Mouse (Mus musculus) right cerebral cortex, postnatal 25 days (tissue): ENCODE results near the gene Hcrtr2.
A peak's percentile ranks its signal among the peaks of the same experiment; 100 is the strongest.

ENCODE experiments used
- DNase-seq: peaks from one replicate; pipeline ENCODE4 v3.0.0; 2022

Gene Hcrtr2

DNA sequence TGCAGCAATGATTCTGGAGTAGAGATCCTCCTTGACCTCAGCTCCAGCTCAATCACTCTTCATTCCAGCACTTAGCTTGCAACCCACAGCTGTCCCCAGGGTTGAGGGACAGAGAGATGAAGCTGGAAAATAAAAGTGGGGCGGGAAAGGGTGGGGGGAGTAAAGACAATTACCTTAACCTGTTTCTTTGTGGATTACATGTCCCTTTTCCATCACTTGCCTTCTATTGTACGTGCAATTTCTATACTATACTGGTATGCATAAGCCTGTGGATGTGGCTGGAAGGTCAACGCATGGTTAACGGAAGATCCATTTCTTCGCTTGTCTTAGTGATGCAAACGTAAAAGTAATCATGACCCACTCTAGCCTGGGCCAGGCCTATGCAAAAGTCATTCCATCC is at the start of gene Hcrtr2:
TSS of gene Hcrtr2 (minus strand) at position 101 of the 400 bp plus-strand sequence.
- DNase-seq = no peak

DNA sequence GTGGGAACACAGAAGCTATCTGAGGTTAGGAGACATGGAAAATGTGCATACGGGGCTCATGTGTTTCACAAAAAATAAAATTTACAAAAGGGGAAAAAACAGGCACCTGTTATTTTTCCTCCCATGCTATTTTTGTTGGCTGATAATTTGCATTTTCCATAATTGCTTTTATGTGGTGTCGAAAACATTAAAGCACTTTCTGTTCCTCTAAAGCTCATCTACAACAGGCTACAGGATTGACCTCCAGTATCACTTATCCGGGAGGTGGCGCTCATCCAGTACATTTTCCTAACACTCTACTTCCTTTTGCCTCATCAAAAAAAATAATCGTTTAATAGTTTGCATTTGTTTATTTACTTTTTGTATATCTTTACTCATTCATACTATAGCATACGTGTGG is 41.2 kb upstream of the Hcrtr2 start:
- DNase-seq = no peak

DNA sequence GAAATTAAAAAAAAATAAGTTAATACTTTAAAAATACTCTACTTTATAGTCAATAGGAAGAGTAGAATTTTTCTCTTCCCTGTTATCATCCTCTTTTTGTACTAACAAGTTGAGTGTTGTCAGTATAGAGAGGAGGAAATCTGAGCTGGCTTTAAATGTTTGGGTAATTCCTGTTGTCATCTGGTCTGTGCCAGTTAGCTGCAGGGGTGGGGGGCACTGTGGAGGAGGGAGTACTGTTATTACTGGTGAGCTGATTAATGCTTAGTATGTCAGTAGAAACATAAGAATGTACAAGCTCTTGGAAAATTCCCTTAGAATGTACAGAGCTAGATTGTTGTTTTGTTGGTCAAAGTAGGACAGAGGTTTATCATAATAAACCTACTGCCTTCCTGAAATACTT is 36.7 kb upstream of the Hcrtr2 start:
- no peak for DNase-seq

DNA sequence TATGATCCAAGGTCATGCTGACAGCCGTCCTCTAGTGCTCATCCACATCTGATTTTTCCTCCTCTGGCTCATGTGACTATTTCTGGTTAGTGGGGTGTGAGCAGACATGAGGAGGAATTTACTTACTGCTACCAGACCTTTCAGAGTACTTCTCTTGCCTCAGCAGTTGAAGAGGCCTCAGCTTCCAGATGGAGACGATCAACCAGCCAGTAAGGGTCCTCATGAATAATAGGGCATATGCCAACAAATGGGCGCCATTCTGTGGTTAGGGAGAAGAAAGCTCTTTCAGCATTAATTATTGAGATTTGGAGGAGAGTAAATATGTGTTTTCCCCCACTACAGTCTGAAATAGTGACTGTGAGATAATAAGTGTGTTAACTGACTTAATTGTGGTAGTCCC is 28.7 kb upstream of the Hcrtr2 start:
- DNase-seq = no peak

DNA sequence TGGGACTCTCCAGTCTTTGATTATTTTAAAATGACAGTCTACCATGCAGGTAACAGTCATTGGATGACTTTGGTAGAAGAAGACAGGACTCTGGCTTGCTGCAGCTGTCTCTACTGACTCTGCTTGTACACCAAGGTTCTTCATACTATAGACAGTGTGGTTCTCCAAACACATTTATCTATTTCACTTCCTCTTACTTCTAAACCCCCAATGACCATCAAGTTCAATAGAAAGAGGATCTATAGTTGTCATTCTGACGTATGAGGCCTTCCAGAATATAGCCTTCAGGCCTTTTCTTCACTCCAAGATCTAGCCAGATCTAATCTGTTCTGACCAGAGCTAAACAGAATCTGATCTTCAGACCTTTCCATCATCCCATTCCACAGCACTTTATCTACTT is 23.6 kb upstream of the Hcrtr2 start:
- no peak for DNase-seq

DNA sequence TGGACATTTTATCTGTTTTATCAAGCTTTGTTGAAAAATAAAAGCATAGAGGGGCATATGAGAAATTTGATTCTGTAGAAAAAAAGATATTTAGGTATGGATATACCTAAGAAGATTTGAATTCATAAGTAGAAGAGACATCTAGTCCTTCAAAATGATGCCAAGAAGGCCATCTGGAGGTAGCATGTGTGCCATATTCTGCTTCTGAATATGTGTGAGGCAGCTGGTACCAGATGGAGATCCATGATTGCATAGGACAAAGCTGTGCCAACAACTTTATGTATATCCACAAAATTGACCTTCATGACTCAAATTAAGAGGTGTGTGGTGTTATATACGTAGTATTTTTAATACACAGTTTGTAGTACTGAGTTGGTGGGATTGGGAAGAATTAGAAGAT is 7.4 kb upstream of the Hcrtr2 start:
- DNase-seq = peak; percentile 19

DNA sequence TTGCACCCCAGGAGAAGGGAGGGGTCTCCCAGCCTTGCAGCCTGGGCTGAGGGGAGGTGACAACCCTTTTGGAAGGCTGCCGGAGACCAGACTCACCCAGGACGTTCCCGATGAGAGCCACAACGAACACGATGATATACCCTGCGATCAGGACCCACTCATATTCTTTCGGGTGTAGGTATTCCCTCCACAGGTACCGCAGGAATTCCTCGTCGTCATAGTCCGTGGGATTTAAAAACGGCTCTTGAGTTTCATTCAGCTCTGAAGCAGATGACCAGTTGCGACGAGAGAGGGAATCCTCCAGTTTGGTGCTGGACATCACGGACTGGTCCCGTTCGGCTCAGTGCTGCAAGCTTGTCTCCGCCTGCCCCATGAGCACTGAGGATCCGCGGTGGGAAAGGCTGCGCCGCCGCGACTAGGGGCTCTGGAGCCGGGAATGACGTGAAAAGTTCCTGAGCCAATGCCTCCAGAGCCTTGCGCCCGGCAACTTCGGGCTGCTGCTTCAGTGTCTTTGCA is 412 bp downstream of the Hcrtr2 start:
- DNase-seq = peak; percentile 60

DNA sequence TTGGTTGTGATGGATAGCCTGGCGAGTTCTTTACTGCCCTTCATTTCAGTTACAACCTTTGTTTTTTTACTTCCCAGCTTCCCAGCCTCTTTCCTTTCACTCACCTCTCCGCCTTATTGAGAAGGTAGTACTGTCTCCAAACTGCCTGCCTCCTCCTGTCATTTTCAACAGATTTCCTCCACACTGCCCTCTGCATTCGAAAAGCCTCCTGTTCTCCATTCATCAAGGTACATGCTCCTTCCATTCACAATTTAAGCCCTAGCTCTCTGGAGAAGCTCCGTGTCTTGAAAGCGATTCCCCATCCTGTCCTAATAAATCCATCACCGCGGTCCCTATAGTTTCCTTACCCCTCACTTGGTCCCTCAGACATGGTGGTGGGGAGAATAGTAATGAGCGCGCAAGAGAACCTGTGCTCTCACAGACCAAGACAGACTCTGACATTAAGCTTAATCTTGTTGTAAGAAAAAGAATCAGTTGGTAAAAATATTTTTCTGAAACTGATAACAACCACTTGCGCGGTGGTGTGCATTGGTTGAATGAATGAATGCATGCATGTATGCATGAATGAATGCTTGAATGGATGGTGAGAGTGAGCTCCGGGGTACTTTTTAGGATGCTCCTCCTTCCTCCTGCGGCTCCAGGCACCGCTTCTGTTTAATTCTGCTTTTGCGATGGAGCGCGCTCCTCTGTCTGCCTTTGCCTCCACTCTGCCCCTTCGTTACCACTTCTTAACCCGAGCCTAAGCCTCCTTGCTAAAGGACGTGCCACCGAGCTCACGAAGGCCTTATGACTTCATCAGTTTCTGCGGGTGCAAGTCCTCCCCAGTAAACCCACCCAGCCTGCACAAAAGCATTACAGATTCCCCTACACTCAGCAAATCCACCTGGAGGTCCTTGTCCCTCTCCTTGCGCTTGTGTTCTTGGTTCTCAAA is 1.3 kb downstream of the Hcrtr2 start:
- peak; percentile 17 for DNase-seq

DNA sequence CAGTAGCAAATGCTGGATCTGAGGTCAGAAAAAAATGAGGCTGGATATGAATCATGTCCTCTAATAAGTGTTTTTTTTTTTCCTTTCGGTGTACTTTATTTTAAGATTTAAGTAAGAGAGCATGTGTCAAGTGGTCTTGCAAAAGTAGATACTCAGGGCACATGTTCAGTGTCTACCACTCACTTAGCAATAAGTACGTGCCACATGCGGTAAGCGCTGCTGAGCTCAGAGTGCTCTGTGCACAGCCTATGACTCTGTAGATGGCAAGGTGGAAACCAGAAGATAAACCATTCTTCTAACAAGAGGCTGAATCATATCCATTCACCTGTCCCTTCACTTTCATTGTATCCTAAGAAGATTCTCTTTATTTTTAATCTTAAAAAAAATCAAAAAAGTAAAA is 2.1 kb downstream of the Hcrtr2 start:
- DNase-seq = no peak

DNA sequence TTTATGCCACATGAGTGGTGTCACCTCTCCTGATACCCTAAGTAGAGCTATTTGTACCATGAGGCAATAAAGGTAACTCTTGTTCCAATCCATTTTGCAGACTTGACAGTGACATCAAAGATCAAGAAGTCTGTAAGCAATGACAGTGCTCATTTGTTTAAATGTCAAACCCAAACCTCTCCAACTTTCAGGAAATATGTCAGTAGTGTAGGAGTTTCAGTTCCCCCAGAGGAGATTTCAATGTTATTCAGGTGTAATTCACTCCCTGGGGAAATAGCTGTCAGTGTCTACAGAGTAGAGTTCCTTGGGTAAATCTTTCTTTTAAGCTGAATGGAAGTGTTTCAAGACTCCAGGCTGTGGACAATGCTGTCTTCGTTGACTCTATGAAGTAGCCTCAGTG is 2.9 kb downstream of the Hcrtr2 start:
- no peak for DNase-seq

DNA sequence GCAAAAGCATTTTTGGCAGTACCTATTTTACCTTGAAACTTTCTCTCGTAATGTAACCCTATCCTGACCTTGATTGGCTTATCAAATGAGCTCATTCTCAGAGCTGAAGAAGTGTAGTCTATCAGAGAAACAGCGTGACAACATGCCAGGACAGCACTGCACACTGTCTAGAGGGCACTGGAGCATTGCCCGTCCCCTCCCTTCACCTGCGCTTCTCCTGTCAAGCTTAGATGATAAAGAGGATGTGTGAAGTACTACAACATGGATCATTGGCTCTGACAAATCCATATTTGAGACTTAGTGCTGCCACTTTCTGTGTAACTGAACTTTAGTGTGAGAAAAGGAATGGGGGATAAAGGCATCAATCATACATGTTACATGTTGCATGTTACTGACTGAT is 5.4 kb downstream of the Hcrtr2 start:
- DNase-seq = no peak

DNA sequence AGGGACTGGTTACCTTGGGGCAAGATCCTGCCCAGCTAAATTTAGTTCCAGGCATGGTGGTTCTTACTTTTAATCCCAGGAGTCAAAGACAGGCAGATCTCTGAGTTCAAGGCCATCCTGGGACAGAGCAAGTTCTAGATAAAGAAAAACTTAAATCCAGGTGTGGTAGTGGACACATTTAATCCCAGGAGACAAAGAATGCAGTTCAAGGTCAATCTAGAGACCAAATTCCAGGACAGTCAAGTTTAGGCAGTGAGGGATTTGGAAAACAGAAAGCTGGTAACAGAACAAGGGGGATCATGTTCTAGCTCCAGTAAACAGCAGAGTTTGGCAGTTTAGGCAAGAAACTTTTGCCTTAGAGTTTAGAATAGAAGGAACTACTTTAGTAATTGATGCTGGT is 8.6 kb downstream of the Hcrtr2 start:
- DNase-seq = no peak

DNA sequence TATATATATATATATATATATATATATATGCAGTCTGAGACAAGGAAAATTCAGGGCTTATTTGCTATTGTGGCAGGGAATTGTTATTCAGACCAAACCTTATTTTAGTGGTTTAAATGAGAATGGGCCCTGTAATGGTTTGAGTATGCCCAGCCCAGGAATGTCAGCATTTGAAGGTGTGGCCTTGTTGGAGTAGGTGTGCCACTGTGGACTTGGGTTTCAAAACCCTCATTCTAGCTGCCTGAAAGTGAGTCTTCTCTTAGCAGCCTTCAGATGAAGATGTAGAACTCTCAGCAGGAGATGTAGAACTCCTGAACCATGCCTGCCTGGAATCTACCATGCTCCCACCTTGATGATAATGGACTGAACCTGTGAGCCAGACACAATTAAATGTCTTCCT is 9.7 kb downstream of the Hcrtr2 start:
- no peak for DNase-seq

DNA sequence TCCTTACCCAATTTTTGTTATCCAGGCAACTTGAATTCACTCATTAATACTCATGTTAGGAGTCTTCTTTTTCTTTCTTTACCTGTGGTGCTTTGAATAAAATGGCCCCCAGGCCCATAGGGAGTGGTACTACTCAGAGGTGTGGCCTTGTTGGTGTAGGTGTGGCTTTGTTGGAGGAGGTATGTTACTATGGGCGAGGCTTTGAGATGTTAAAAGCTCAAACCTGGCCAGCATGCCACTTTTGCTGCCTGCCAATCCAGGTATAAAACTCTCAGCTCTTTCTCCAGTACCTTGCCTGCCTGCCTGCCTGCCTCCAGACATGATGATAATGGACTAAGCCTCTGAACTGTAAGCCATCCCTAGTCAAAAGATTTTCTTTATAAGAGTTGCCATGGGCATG is 11.4 kb downstream of the Hcrtr2 start:
- DNase-seq = no peak

DNA sequence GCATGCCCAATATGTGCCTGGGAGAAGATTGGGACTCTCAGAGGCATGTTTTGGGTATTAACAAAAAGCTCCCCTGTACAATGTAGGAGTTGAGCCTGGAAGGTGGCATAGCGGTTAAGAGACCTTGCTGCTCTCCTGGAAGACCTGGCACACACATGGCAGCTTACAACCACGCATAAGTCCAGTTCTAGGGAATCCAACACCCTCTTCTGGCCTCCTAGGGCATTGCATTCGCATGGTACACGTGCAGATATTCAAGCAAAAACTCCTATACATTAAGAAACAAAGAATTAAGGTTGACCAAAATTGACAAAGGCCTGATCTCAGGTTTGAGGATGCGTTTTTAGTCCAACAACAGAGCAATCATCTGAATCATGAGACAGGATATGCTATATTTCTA is 32.3 kb downstream of the Hcrtr2 start:
- DNase-seq = no peak

DNA sequence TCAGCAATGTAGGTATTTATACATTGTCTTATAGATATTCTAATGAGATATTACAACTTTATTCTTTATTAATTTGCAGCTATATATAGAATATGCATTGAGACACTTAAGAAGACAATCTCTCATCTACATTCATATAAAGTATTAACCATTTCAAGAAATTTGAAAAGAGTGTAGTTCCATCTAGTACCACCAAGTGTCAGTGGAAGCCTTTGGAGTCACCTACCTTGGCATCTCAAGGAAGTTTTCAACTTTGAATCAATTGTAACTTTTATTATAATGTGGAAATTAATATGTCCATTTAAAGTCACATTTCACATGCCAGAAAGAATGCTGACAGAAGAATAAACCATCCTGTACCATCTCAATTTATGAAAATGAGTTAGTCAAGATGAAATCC is 52.8 kb downstream of the Hcrtr2 start:
- no peak for DNase-seq

DNA sequence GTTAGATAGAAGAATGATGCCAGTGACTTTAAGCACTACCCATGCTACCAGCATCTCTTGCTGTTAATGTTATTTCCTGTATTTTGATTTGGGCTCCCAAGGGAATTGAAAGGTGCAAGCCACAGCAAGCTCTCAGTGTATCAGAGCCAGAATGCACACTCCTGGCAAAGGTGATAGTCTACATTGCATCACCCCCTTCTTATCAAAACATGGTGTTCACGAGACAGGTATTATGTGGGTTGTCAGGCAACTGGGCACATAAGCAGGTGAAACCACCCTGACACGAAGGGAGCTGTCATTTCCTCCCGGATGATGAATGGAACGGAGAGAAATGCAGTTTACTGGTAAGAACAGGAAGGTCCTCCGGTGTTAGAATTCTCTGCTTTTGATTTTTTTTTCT is 65.9 kb downstream of the Hcrtr2 start:
- no peak for DNase-seq

DNA sequence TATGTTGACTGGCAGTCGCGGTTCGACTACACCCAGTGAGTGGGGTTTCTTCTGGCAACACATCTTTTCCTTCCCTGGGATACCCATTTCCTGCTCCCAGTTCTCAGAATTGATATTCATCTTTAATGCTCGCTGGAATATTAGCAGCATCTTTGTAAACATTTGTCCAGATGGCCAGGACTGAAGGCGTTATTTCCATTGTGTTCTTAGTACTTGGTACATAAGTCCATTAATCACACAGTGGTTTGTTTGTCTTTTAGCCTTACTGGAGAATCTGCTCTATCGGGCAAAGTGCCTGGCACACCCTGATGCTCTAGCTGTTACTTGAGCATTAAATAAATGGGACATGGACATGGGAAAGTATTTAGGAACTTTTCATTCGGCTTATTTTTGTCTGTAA is 71.1 kb downstream of the Hcrtr2 start:
- no peak for DNase-seq

DNA sequence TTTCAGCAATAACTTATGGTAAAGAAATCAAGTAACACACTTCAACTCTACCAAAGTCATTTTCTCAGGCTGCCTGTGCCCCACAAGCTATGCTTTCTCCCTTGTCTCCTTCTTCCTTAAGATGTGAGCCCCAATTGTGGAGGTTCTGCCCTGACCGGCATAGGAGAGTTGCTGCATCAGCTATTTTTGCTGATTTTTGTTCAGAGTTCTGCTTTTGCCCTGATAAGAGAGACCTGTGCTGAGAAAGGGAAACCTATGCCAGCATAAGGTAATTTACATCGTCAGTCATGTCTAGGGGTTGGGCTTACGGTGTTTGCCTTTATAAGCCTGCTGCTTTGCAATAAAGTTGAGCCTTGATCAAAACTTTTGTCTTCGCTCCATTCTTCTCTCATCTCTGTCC is 71.5 kb downstream of the Hcrtr2 start:
- DNase-seq = no peak

DNA sequence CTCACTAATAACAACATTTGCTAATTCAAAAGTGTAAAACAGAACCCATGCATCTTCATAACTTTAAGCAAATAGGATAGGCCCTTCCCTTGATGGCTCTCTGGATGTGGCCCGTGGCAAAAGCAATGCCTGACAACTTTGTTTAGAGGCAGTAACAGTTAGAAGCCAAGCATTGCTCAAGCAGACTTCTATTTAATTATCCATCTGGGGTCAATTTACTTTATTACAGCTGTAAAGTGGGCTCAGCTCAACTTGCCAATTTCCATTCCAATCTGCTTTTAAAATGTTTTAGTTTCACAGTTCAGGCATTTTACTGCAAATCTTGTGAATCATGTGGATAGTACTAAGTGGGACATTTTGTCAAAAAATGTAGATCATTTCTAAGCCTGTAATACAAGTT is 81.3 kb downstream of the Hcrtr2 start:
- no peak for DNase-seq

DNA sequence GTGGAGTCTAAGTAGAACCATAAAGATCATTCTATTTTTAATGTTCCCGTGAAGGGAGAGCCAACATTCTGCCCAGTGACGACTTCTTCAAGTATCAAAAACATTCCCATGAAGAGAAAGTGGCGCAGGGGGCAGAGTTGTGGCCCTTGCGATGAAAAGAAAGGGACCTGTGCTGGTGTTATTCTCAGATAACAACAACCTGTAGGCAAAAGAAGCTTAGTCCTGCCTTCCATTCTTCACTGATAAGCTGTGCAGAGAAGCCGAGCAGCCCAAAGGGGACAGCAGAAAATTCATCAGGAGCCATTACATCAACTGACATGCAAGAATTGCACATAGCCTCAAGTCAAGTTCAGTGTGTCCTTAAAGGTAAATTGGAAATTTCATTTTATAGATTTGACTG is 85.7 kb downstream of the Hcrtr2 start:
- no peak for DNase-seq

DNA sequence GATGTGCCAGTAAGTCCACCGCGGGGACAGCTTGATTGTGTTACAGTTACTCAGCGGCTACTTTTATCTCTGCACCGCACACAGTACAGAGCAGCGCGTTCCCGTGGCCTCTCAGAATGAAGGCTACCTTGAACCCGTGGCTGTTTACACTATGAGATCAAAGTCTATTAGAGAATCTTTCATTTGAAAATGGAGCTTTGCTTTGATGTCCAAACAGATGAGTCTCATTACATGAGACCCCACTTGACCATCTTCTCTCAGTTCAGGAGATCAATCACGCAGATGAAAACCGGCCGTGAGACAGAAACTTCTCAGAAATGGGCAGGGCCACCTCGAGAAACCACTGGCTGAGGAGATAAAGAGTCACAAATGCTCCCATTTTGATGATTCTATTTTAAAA is 86.4 kb downstream of the Hcrtr2 start:
- no peak for DNase-seq

DNA sequence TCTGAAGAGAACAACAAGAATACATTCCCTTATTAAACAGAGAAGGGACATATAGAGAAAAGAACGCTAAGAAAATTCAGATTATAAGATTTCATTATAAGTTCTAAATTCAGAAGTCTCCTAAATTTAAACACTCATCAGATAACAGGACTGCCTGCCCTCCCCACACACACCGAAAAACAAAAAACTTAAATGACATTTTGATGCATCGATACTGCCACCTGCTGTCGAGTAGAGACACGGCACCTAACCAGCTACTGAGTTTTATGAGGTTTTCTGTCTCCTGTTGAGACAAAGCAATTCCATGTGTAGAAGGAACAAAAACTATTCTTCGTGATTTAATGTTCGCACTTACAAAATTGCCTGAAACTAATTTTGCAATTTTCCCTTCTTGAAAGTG is 87.0 kb downstream of the Hcrtr2 start:
- DNase-seq = peak; percentile 56

DNA sequence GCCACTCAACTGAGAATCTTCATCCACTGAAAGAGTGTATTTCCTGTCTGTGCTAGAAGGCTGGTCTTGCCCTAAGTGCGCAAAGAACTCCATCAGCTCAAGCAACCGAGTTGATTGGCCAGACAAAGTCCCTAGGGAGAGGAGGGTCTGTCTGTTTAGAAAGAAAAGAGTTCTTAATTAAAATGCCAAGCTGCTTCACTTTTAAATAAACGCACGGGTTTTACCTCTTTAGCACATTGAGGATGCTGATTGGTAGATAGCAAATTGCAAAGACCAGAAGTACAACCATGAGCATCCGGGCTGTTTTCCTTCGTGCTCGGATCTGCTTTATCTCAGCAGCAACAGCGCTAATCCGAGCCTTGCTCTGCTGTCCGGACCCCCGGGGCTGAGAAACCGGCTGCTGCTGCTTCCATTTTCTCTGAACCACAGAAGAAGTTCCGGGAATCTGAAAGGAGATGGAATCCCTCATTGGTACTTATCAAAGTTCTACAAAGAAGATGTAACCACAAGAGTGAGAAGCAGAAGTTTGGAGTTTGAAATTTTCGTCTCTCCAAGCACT is 87.6 kb downstream of the Hcrtr2 start:
- peak; percentile 4 for DNase-seq

DNA sequence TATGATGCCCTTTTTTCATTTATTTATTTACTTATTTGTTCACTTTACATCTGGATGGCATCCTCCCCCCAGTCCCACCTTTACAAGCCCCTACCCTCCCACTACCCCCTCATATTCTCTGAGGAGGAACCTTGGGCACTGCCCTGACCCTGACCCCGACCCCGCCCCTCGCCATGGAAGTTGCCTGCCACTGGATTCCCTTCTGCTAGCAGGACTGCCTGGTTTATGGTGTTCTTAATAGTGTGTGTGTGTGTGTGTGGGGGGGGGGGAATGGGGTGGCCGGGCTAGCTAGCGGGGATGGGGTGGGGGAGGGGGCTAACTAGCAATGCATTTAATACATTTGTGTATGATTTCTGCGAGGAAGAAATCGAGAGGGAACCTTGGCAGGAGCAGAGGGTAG is 88.8 kb downstream of the Hcrtr2 start:
- DNase-seq = no peak
